Mouse (Mus musculus): Measurements from ENCODE around the gene Cox8c.
A peak's percentile ranks its signal among the peaks of the same experiment; 100 is the strongest.

Cox8c gene

GRCm38 (mm10) chr12:102899091-102899490, at the start of gene Cox8c:
TSS of gene Cox8c (plus strand) at chr12:102899316.
- DNase-seq (ENCODE audit: low spot score in 2 of 2), result no peak

GRCm38 (mm10) chr12:102860806-102861205, 38.3 kb upstream of the Cox8c start:
- DNase-seq (ENCODE audit: low spot score in 2 of 2), result no peak

- no peak for DNase-seq (ENCODE audit: low spot score in 2 of 2)
Measured at GRCm38 (mm10) chr12:102869802-102870201, 29.3 kb upstream of the Cox8c start.

- no peak for DNase-seq (ENCODE audit: low spot score in 2 of 2)
Measured at GRCm38 (mm10) chr12:102870527-102870926, 28.6 kb upstream of the Cox8c start.

- peak in 1 of 2 experiments; percentile 36 for DNase-seq (ENCODE audit: low spot score in 2 of 2)
Measured at GRCm38 (mm10) chr12:102877301-102878030, 21.6 kb upstream of the Cox8c start.

GRCm38 (mm10) chr12:102878031-102878823, 20.9 kb upstream of the Cox8c start, which contains the start of gene Btbd7:
TSS of gene Btbd7 (minus strand) at chr12:102878471.
- DNase-seq (ENCODE audit: low spot score in 2 of 2), result peak; percentile 97 to 99

DNA sequence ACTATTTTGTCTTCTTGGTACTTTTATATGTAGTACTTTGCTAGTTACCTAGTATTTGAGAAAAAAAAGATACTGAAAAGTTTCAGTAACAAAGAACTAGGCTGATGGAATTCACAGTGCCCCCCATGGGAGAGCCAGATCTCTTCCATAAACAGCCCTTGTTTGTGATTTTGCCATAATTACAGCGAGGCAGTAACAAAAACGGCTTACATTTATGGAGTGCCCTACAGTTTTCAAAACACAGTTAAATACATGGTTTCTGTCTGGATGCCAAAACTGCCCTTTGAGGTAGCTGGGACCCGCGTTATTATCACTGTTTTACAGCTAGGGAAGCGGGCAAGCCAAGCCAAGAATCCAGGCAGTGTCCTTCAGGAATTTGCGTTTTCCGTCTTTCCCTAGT, 20.2 kb upstream of the Cox8c start:
- DNase-seq (ENCODE audit: low spot score in 2 of 2), result no peak

GRCm38 (mm10) chr12:102885735-102886134, 13.4 kb upstream of the Cox8c start:
- no peak for DNase-seq (ENCODE audit: low spot score in 2 of 2)

- DNase-seq (ENCODE audit: low spot score in 2 of 2), result no peak
Measured at GRCm38 (mm10) chr12:102887366-102887765, 11.8 kb upstream of the Cox8c start.

DNA sequence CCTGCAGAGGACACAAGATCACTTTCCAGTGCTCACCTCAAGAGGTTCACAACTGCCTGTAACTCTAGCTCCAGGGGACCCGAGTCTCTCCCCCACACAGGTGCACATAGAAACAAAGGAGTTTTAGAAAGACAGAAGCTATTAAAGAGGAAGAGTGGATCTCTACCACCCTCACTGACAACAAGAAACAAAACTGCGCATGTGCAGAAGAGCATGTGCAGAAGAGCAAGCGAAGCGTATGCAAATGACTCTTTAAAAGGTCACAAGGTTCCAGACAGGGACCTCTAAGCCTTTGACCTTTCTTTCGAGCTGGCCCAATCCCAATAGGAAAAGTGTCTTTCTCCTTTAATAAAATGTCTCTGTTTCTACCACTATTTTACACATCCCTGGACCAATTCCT, 10.5 kb upstream of the Cox8c start:
- DNase-seq (ENCODE audit: low spot score in 2 of 2), result no peak

DNA sequence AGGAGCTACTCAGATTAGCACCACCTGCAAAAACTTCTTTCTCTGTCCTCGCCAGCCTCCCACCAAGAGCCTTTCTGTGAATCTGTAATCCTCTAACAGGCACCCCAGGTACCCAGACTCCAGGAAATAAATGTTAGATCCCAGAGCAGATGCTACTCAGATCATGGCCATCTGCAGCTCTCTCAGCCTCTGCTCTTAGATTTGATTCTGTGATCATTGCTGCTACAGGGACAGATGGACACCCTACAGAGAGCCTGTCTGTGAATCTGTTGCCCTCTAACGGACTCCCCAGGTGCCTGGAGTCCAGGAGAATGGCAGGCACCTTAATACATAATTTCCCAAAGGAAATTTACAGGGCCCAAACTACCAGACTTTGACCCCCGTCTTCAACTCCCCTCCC, 9.1 kb downstream of the Cox8c start:
- no peak for DNase-seq (ENCODE audit: low spot score in 2 of 2)

DNA sequence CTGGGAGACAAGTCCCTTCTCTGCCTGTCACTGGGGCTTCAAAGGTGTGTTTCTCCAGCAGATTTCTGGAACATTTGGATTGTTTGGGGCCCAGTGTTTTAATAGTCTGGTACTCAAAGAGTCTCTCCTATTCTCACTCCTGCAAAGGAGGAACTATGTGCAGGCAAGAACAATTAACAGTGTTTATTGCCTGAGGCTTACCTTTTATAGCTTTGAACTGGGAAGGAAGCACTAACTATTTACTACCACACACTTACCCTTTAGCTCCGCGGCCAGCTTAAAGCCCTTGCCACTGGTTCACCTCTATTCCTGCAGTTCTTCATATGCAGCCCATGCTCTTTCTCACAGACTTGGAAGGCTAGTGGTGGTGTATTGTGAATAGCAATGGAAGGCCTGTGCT, 17.0 kb downstream of the Cox8c start:
- no peak for DNase-seq (ENCODE audit: low spot score in 2 of 2)

DNA sequence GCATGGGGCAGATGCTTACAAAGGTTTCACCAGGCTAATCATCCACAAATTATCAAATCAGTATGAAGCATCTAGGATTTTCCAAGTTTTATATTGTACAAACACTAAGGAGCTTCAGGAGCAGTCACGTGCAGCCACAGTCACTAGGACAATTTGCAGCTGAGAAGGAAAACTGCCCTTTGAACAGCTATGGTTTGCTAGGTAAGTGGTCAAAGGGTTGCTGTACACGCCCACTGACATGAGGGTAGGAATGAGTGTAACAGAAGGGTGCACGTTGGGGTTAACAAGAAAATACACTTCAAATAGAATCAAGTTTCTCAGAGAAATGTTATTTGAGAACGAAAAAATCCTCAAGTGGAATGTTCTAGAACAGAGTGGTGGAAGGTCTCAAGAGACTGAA, 30.6 kb downstream of the Cox8c start:
- DNase-seq (ENCODE audit: low spot score in 2 of 2), result no peak

DNA sequence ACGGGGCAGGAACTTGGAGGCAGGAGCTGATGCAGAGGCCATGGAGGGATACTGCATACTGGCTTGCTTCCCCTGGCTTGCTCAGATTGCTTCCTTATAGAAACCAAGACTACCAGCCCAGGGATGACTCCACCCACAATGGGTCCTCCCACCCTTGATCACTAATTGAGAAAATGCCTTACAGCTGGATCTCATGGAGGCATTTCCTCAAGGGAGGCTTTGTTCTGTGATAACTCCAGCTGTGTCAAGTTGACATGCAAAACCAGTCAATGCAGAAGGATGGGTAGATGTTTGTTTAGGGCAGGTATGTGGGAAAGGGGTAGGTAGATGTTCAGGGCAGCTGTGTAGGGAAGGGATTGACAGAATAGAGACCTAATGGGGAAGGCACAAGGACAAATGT, 31.2 kb downstream of the Cox8c start:
- DNase-seq (ENCODE audit: low spot score in 2 of 2), result no peak

- DNase-seq (ENCODE audit: low spot score in 2 of 2), result no peak
Measured at GRCm38 (mm10) chr12:102930789-102931188, 31.7 kb downstream of the Cox8c start.

DNA sequence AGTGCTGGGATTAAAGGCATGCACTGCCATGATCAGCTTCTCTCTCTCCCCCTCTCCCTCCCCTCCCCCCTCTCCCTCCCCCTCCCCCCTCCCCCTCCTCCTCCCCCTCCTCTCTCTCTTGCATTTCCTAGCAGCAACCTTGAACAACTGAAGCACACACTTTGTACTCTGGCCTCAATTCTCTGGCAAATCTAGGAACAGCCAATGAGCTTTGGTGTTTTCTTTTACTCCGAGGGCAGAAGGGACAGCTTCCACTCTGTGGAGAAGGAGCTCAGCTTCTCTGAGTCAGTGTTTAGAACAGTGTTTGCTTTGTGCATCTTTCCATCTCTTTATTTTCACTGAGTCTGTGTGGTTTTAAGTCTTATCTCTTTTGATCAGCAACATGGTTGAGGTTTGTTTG, 36.8 kb downstream of the Cox8c start:
- no peak for DNase-seq (ENCODE audit: low spot score in 2 of 2)

- DNase-seq (ENCODE audit: low spot score in 2 of 2), result no peak
Measured at GRCm38 (mm10) chr12:102945571-102945970, 46.5 kb downstream of the Cox8c start.

GRCm38 (mm10) chr12:102947826-102948225, 48.7 kb downstream of the Cox8c start:
- DNase-seq (ENCODE audit: low spot score in 2 of 2), result no peak

DNA sequence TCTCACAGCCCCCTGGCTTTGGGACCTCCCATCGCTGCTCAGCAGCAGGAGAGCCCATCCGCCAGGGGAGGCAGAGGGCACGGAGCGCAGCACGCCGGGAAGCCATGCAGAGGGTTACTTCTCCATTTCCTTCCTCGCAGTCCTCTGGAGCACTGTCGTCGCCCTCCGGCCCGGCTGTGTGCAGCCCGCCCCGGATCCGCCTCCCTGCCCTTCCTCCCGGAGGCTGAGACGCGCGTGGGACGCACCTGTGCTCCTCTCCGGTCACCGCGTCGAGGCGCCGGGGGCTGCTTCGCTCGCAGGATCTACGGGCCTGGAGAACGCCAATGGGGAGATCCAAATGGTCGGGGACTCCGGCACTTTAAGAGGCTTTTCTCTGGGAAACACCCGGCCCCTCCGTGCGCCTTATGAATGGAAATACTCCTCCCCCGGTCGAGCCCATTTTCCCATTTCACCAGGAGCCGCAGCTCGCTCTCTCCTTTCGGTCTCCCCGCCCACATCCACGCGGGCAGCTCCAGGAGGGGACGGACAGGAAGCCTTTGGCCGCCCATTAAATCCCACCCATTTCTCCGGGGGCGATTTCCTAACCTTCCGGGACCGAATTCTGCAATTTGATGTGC, 49.8 kb downstream of the Cox8c start, which contains the start of gene Unc79:
TSS of gene Unc79 (plus strand) at position 82 of the 617 bp plus-strand sequence.
- DNase-seq (ENCODE audit: low spot score in 2 of 2), result peak; percentile 25 to 62

DNA sequence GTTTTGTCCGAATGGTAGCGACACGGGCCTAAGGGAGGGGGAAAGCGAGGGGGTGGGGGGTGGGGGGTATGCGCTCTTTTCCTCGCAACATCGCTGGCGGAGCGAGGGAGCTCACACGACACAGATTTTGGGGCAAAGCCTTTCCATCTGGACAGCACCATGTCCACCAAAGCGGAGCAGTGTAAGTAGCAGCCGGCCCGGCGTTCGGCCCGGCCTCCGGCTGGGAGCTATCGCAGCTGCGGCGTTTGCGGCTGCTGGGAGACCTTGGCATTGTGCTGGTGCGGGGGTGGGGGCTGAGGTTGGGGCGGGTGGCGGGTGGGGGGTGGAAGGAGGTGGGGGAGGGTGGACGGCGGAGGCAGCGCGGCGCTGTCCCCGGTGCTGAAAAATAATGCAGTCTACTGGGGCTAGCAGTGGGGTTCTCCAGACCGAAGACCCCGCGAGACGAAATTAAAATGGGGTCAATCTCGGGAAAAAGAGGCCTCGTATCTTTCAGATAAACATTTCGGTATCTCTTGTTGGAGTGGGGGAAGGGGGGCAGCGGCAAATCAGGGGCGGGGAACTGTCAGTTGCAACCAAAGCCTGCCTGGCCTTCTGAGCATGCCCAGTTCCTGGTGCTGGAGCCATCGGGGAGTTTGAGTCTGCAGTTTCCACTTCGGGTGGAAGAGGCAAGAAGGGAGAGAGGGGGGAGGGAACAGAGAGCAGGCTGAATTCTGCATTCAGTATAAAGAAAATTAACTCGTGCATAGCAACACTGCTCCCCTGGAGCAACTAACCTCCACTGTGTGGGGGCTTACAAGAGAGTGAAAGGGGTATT, 50.5 kb downstream of the Cox8c start:
- peak; percentile 39 to 69 for DNase-seq (ENCODE audit: low spot score in 2 of 2)

All from urinary bladder, postnatal 4 days (tissue).